Mouse (Mus musculus) hematopoietic multipotent progenitor cell, adult 10-12 weeks (in vitro differentiated cells): ENCODE data around the gene Olfr671. TPM values are rescaled to one million over a fixed set of nuclear protein-coding genes. Genes with fewer than 3 reads are reported as not detected.

Experiments used
- polyA plus RNA-seq: library from polyadenylated mRNA; stranded (reverse); fragments of >175 nt; gene quantifications from 2 replicates; pipeline ENCODE4 v1.2.3, GENCODE M21; 2012; ENCODE audit warnings: low replicate concordance

Olfr671 gene
- polyA plus RNA-seq, result not detected in 2 replicates

DNA sequence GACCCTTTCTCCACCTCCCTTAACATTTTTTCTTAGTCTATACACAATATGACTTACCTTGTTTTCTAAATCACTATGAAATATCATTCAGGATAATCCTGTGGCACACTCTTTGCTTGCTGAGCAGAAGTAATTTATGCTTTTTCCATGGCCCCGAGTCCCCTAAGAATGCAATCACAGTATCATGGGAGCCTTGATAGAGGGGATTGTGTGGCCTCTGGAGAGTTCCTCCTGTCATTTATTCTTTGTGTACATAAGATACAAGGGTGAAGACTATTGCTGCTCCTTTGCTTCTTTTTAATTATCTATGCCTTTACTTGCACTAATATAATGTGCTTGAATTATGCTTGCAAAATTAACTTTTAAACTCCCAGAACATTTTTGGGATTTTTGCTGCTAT is at the start of gene Olfr671:
Gene Olfr671 (minus strand): TSS at position 101 of the 400 bp plus-strand sequence.

DNA sequence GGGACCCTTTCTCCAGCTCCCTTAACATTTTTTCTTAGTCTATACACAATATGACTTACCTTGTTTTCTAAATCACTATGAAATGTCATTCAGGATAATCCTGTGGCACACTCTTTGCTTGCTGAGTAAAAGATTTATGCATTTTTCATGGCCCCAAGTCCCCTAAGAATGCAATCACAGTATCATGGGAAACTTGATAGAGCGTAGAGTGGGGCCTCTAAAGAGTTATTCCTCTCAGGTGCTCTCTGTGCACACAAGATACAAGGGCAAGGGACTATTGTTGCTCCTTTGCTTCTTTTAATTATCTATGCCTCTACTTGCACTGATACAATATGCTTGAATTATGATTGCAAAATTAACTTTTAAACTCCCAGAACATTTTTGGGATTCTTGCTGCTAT is 49.4 kb upstream of the Olfr671 start, which contains the start of gene Olfr675:
Gene Olfr675 (minus strand): TSS at position 101 of the 400 bp plus-strand sequence.

DNA sequence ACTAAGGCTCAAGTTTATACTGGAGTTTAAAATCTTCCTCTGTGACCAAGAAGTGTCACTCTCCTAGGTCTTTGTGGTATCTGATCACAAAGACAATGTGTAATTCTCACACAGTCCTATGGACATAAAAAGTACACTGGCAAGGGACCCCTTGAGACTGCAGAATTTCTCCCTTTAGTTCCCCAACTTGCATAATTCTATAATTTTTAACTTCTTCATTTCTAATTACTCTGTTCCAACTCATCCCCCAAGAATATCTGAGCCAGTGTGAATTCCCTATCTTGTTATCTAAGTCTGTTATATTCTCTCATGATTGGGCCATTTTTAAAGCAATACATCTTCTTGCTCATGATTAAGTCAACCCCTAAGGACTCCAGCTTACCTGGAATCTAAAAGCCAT is 23.0 kb upstream of the Olfr671 start, which contains the start of gene Olfr672:
Gene Olfr672 (minus strand): TSS at position 101 of the 400 bp plus-strand sequence.

DNA sequence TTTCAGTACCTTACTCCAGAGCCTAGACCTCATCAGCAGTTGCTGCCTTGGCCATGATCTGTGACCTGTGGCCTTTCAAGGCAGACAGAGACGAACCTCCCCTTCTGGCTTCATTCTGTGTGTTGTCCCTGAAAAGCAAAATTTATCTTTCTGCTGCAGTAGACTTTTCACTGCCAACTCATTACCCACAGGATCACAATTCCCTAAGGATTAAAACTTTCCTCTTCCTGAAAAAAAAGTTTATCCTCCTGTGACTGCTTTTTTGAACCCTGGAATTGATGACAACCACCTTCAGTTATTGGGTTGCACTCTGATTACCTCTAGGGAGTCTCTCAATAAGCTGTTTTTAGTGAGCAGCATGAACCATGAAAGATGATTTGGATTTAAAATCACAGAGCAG is 16.4 kb downstream of the Olfr671 start, which contains the start of gene Olfr670:
Gene Olfr670 (minus strand): TSS at position 101 of the 400 bp plus-strand sequence.

DNA sequence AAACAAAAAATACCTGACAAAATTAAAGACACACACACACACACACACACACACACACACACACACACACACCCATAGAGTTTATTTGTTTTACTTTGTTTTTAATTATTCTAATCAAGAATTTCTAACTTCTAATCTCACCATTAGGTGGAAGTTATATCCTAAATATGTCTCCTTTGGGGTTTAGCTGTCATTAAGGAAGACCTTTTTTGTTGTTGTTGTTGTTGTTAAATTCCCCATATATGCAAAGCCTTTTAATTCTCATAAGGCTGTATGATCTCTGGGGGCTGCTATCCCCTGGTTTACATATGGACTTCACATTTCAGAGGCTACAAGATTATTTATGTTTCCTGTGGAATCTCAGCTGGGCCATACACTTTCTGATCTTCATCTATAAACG is 45.0 kb downstream of the Olfr671 start, which contains the start of gene Olfr669:
Gene Olfr669 (plus strand): TSS at position 301 of the 400 bp plus-strand sequence.

DNA sequence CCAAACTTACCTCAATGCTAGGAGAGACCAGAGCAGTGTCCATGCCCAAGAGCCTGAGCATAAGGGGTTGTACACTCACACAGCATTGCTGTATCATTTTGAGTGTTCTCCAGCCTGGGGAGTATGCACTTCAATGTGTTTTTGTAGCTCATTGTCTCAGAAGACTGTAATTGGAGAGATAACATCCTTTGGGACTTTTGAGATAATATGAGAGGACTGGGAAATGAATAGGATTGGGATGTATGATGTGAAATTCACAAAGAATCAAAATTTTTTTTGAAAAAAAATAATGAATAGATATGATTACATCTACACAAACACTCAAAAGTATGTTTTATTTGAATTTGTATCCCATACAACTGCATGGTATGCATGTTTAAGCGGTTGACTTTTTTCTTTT is 51.0 kb downstream of the Olfr671 start, which contains the start of gene Olfr668:
Gene Olfr668 (minus strand): TSS at position 101 of the 400 bp plus-strand sequence.

Other genes with a start within 250 kb of the Olfr671 start
- not detected in 2 replicates for gene Usp17le, start 201.7 kb downstream of the Olfr671 start, polyA plus RNA-seq
- gene Usp17lb, start 136.5 kb downstream of the Olfr671 start, polyA plus RNA-seq, result not detected in 2 replicates
- gene Usp17la, start 122.1 kb downstream of the Olfr671 start, polyA plus RNA-seq, result not detected in 2 replicates
- gene Olfr665, start 101.1 kb downstream of the Olfr671 start, polyA plus RNA-seq, result not detected in 2 replicates
- not detected in 2 replicates for gene Olfr666, start 83.2 kb downstream of the Olfr671 start, polyA plus RNA-seq
- gene Olfr667, start 57.6 kb downstream of the Olfr671 start, polyA plus RNA-seq, result not detected in 2 replicates
- gene Olfr668, start 51.1 kb downstream of the Olfr671 start, polyA plus RNA-seq, result not detected in 2 replicates
- gene Olfr669, start 44.9 kb downstream of the Olfr671 start, polyA plus RNA-seq, result not detected in 2 replicates
- not detected in 2 replicates for gene Olfr670, start 16.5 kb downstream of the Olfr671 start, polyA plus RNA-seq
- not detected in 2 replicates for gene Olfr672, start 22.9 kb upstream of the Olfr671 start, polyA plus RNA-seq
- not detected in 2 replicates for gene Olfr675, start 49.3 kb upstream of the Olfr671 start, polyA plus RNA-seq
- gene Olfr676, start 53.6 kb upstream of the Olfr671 start, polyA plus RNA-seq, result not detected in 2 replicates
- 0.07 TPM in 1 of 2 replicates, not detected in the other for gene Olfr677, start 72.2 kb upstream of the Olfr671 start, polyA plus RNA-seq
- gene Olfr678, start 85.3 kb upstream of the Olfr671 start, polyA plus RNA-seq, result not detected in 2 replicates
- gene Olfr679, start 102.1 kb upstream of the Olfr671 start, polyA plus RNA-seq, result 0.02 TPM in 1 of 2 replicates, not detected in the other
- not detected in 2 replicates for gene Olfr680-ps1, start 113.7 kb upstream of the Olfr671 start, polyA plus RNA-seq
- not detected in 2 replicates for gene Olfr681, start 137.7 kb upstream of the Olfr671 start, polyA plus RNA-seq
- not detected in 2 replicates for gene Olfr683, start 167.9 kb upstream of the Olfr671 start, polyA plus RNA-seq
- gene Olfr684, start 184.5 kb upstream of the Olfr671 start, polyA plus RNA-seq, result not detected in 2 replicates
- 0.21 TPM in 1 of 2 replicates, not detected in the other for gene Olfr685, start 206.9 kb upstream of the Olfr671 start, polyA plus RNA-seq
- not detected in 2 replicates for gene Olfr686, start 228.4 kb upstream of the Olfr671 start, polyA plus RNA-seq